Mouse (Mus musculus) spleen, adult 2 months (tissue): Measurements from ENCODE around the gene Hnrnph3.

ENCODE experiments used
- CTCF ChIP-seq: fragments of 200-500 bp; IDR thresholded peaks from 2 replicates; pipeline ENCODE4 v1.5.1; 2011; ENCODE audit warnings: mild to moderate bottlenecking, inconsistent platforms; ENCODE audit not compliant: insufficient read depth, insufficient read length, insufficient replicate concordance; ENCODE audit errors: extremely low read depth
- POLR2A ChIP-seq: fragments of 200-500 bp; IDR thresholded peaks from 2 replicates; pipeline ENCODE4 v1.6.1; 2011; ENCODE audit warnings: low read depth, low read length, inconsistent platforms

DNA sequence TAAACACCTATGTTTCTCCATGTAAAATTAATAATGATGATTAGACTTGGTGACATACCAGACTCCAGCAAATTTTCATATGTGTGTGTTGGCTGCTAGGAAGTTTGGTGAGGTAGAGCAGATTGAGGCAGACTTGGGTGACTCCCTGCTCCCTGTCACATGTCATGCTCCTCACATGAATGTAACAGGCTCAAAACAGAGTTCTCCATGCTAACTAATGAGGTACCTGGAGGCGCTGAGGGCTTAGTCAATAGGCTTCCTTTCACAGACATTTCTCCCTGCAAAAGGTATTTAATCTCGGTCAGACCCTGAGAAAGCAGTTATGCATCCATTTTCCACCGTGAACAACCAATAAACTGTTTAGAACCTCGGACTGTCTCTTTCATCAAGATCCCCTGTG is 4.4 kb upstream of the Hnrnph3 start:
- no peak for TF ChIP-seq CTCF
- TF ChIP-seq POLR2A: no peak
